Mouse (Mus musculus) Muller cell, postnatal 12 days (primary cell): ENCODE measurements around the gene Ikzf2.

ENCODE experiments used
- DNase-seq: peaks from one replicate; pipeline ENCODE4 v3.0.0-alpha.2; 2015; ENCODE audit errors: inconsistent ontology term

Gene Ikzf2

GRCm38 (mm10) chr1:69667456-69667855 is 19.6 kb downstream of the Ikzf2 start:
- no peak for DNase-seq

GRCm38 (mm10) chr1:69659779-69660178 is 27.3 kb downstream of the Ikzf2 start:
- no peak for DNase-seq

GRCm38 (mm10) chr1:69658051-69658450 is 29.0 kb downstream of the Ikzf2 start:
- peak; percentile 55 for DNase-seq

- no peak for DNase-seq
Measured at GRCm38 (mm10) chr1:69657455-69657854, 29.6 kb downstream of the Ikzf2 start.

- no peak for DNase-seq
Measured at GRCm38 (mm10) chr1:69656929-69657328, 30.1 kb downstream of the Ikzf2 start.

GRCm38 (mm10) chr1:69656047-69656782 is 30.8 kb downstream of the Ikzf2 start:
- no peak for DNase-seq

- peak; percentile 38 for DNase-seq
Measured at GRCm38 (mm10) chr1:69655368-69655767, 31.7 kb downstream of the Ikzf2 start.

- DNase-seq: no peak
Measured at GRCm38 (mm10) chr1:69654955-69655354, 32.1 kb downstream of the Ikzf2 start.

- DNase-seq: no peak
Measured at GRCm38 (mm10) chr1:69653419-69653818, 33.6 kb downstream of the Ikzf2 start.

GRCm38 (mm10) chr1:69643138-69643537 is 43.9 kb downstream of the Ikzf2 start:
- DNase-seq: no peak

GRCm38 (mm10) chr1:69641986-69642385 is 45.1 kb downstream of the Ikzf2 start:
- no peak for DNase-seq

GRCm38 (mm10) chr1:69638321-69638720 is 48.7 kb downstream of the Ikzf2 start:
- DNase-seq: no peak

- DNase-seq: no peak
Measured at GRCm38 (mm10) chr1:69637907-69638306, 49.1 kb downstream of the Ikzf2 start.

GRCm38 (mm10) chr1:69634259-69634658 is 52.8 kb downstream of the Ikzf2 start:
- no peak for DNase-seq

GRCm38 (mm10) chr1:69630508-69630907 is 56.5 kb downstream of the Ikzf2 start:
- DNase-seq: no peak

- no peak for DNase-seq
Measured at GRCm38 (mm10) chr1:69629513-69629912, 57.5 kb downstream of the Ikzf2 start.

- DNase-seq: no peak
Measured at GRCm38 (mm10) chr1:69612076-69612475, 75.0 kb downstream of the Ikzf2 start.

- DNase-seq: peak; percentile 67
Measured at GRCm38 (mm10) chr1:69611204-69611725, 75.8 kb downstream of the Ikzf2 start.

- no peak for DNase-seq
Measured at GRCm38 (mm10) chr1:69610791-69611190, 76.3 kb downstream of the Ikzf2 start.

- DNase-seq: no peak
Measured at GRCm38 (mm10) chr1:69608846-69609245, 78.2 kb downstream of the Ikzf2 start.

- no peak for DNase-seq
Measured at GRCm38 (mm10) chr1:69606844-69607243, 80.2 kb downstream of the Ikzf2 start.

- no peak for DNase-seq
Measured at GRCm38 (mm10) chr1:69604213-69604612, 82.8 kb downstream of the Ikzf2 start.

- no peak for DNase-seq
Measured at GRCm38 (mm10) chr1:69600954-69601353, 86.1 kb downstream of the Ikzf2 start.
